Mouse (Mus musculus) frontal cortex, postnatal 36 days (tissue): ENCODE results near the gene Gm21987.

Experiments
- DNase-seq, 2 experiments: peaks; one replicate each; pipeline ENCODE4 v3.0.0; 2022; ENCODE audit warnings: low spot score in 2 of 2

Gene Gm21987

GRCm38 (mm10) chr16:38392126-38392894 is 45.5 kb downstream of the Gm21987 start:
- DNase-seq: no peak

GRCm38 (mm10) chr16:38394191-38394618 is 47.4 kb downstream of the Gm21987 start:
- DNase-seq: no peak

- no peak for DNase-seq
These were observed 48.4 kb downstream of the Gm21987 start for GRCm38 (mm10) chr16:38395060-38395730.

- DNase-seq: no peak
These were observed 49.3 kb downstream of the Gm21987 start for GRCm38 (mm10) chr16:38396155-38396554.

GRCm38 (mm10) chr16:38398266-38398665 is 51.4 kb downstream of the Gm21987 start:
- no peak for DNase-seq

GRCm38 (mm10) chr16:38399076-38399475 is 52.2 kb downstream of the Gm21987 start:
- DNase-seq: no peak

- DNase-seq: peak in 1 of 2 experiments; percentile 16
These were observed 52.8 kb downstream of the Gm21987 start for GRCm38 (mm10) chr16:38399531-38400231.

- no peak for DNase-seq
These were observed 53.6 kb downstream of the Gm21987 start for GRCm38 (mm10) chr16:38400311-38400960.

GRCm38 (mm10) chr16:38401468-38401867 is 54.6 kb downstream of the Gm21987 start:
- DNase-seq: no peak

GRCm38 (mm10) chr16:38403639-38404038 is 56.8 kb downstream of the Gm21987 start:
- no peak for DNase-seq

GRCm38 (mm10) chr16:38406293-38406692 is 59.5 kb downstream of the Gm21987 start:
- DNase-seq: no peak

- DNase-seq: no peak
These were observed 59.9 kb downstream of the Gm21987 start for GRCm38 (mm10) chr16:38406708-38407107.

GRCm38 (mm10) chr16:38407584-38407983 is 60.7 kb downstream of the Gm21987 start:
- DNase-seq: no peak

- DNase-seq: no peak
These were observed 61.6 kb downstream of the Gm21987 start for GRCm38 (mm10) chr16:38408416-38408815.
